19 mouse cellular contexts compared by ENCODE assay signal in genomic region chr15:85488900-85489299, GRCm38 (mm10). TPM values are rescaled to one million over a fixed set of nuclear protein-coding genes. Genes with fewer than 3 reads are reported as not detected.
"Had no signal": no experiment of that assay in that cellular context is flagged by ENCODE, and none has a peak within 500 bp of the region (broad histone marks: within the 10 kb centered on the region; RNA-seq: fewer than 3 reads in every experiment).

No protein-coding gene starts in this region.

- H3K4me3 ChIP-seq: limb, embryonic 10.5 days; liver, embryonic 12.5 days; midbrain, embryonic 13.5 days; myocyte had no signal

- H3K36me3 ChIP-seq: limb, embryonic 10.5 days; liver, embryonic 12.5 days; midbrain, embryonic 13.5 days had no signal

- DNase-seq: kidney, postnatal 10 days; lung, embryonic 14.5 days; lung, postnatal 10 days; lung, postnatal 4 days; retina, postnatal 1 day; right cerebral cortex, postnatal 4 days; spleen, adult 18-20 months; thymus, adult 18-20 months; thymus, postnatal 14 days had no signal

- H3K4me2 ChIP-seq: liver, embryonic 12.5 days; lung, embryonic 14.5 days; midbrain, embryonic 13.5 days had no signal

- H3K27ac ChIP-seq: limb, embryonic 10.5 days; liver, embryonic 12.5 days; midbrain, embryonic 13.5 days had no signal

- H3K27me3 ChIP-seq: midbrain, embryonic 13.5 days had no signal

- ATAC-seq: liver, embryonic 12.5 days; midbrain, embryonic 13.5 days had no signal

- H3K9ac ChIP-seq: liver, embryonic 12.5 days; lung, embryonic 14.5 days; midbrain, embryonic 13.5 days had no signal

- H3K9me3 ChIP-seq: limb, embryonic 10.5 days; liver, embryonic 12.5 days had no signal

- H3K4me1 ChIP-seq: liver, embryonic 12.5 days had no signal

RNA-seq across cellular contexts. Expression of gene 7530416G11Rik, which starts 14.1 kb away (rescaled TPM):
- polyA plus RNA-seq: kidney, embryonic 14.5 days; large intestine, adult 2 months; limb, embryonic 10.5 days; limb, embryonic 14.5 days; liver, embryonic 12.5 days; liver, embryonic 16.5 days; lung, embryonic 14.5 days; midbrain, embryonic 13.5 days; myocyte; neural tube, embryonic 11.5 days; stomach, embryonic 14.5 days had no signal
